Mouse (Mus musculus): ENCODE data around the gene Fbxo41.

GRCm38 (mm10) chr6:85452411-85452665 is 50.5 kb downstream of the Fbxo41 start:
- TF ChIP-seq TAL1 (IDR thresholded peaks at IDR 0.05; ENCODE audit: low read length) (no peak), GATA1 (IDR thresholded peaks at IDR 0.05; ENCODE audit: low read length) (no peak)

Data from erythroblast, embryonic 14.5 days (primary cell).